Mouse (Mus musculus) C2C12 (cell line): ENCODE measurements around the gene Xxylt1. TPM values are rescaled to one million over a fixed set of nuclear protein-coding genes. Genes with fewer than 3 reads are reported as not detected.

Experiments
- H3K27me3 ChIP-seq: one replicate; pipeline ENCODE4 v1.6.1; 2011; ENCODE audit not compliant: control insufficient read depth, insufficient read depth, insufficient read length
- H3K36me3 ChIP-seq: one replicate; pipeline ENCODE4 v1.6.1; 2011; ENCODE audit not compliant: control insufficient read depth, insufficient read depth
- H3K4me3 ChIP-seq: one replicate; pipeline ENCODE4 v1.5.1; 2011; ENCODE audit warnings: mild to moderate bottlenecking, control low read depth; ENCODE audit not compliant: poor library complexity, insufficient read depth, severe bottlenecking
- H3K79me2 ChIP-seq: one replicate; pipeline ENCODE4 v1.6.1; 2011; ENCODE audit not compliant: control insufficient read depth, insufficient read depth
- H3K79me3 ChIP-seq: one replicate; pipeline ENCODE4 v1.6.1; 2011; ENCODE audit warnings: low read depth, control low read depth
- H3ac ChIP-seq: one replicate; pipeline ENCODE3; 2011; ENCODE audit warnings: low read depth; ENCODE audit not compliant: control insufficient read depth, insufficient read length
- CEBPB ChIP-seq: IDR thresholded peaks from one replicate; pipeline ENCODE4 v1.6.1; 2011; ENCODE audit warnings: low read depth, mild to moderate bottlenecking, control low read depth, moderate library complexity
- CTCF ChIP-seq: IDR thresholded peaks from one replicate; pipeline ENCODE4 v1.5.1; 2011; ENCODE audit not compliant: control insufficient read depth, insufficient read depth, insufficient read length
- FOSL1 ChIP-seq: IDR thresholded peaks from one replicate; pipeline ENCODE4 v1.8.0; 2011; ENCODE audit warnings: mild to moderate bottlenecking, low read length; ENCODE audit not compliant: poor library complexity, insufficient read depth, severe bottlenecking
- MAX ChIP-seq: IDR thresholded peaks from one replicate; pipeline ENCODE4 v1.6.1; 2011; ENCODE audit warnings: mild to moderate bottlenecking, control low read depth
- MYOD1 ChIP-seq: IDR thresholded peaks from one replicate; pipeline ENCODE4 v1.6.1; 2011; ENCODE audit warnings: low read depth; ENCODE audit not compliant: control insufficient read depth, insufficient read length
- MYOG ChIP-seq: IDR thresholded peaks from one replicate; pipeline ENCODE4 v1.6.1; 2011; ENCODE audit not compliant: control insufficient read depth, insufficient read length; ENCODE audit errors: extremely low read depth
- USF1 ChIP-seq: IDR thresholded peaks from one replicate; pipeline ENCODE4 v1.6.1; 2011; ENCODE audit warnings: low read depth, mild to moderate bottlenecking, control low read depth, moderate library complexity
- polyA plus RNA-seq: library from polyadenylated mRNA; unstranded; fragments of >200 nt; fragmentation: generic; extraction: Trizol; gene quantifications from one replicate; pipeline ENCODE4 v1.2.1, GENCODE M21; 2012; ENCODE audit warnings: missing spikeins

The Xxylt1 gene
- polyA plus RNA-seq, 1 experiment = 10.4 TPM

GRCm38 (mm10) chr16:30948636-30949035 lies 132.6 kb downstream of the Xxylt1 start:
- TF ChIP-seq MYOD1 (no peak), MYOG (no peak), CEBPB (no peak), USF1 (no peak), FOSL1 (no peak), CTCF (no peak), MAX (no peak)
- Histone ChIP-seq H3K79me3 (no peaks in the 10 kb centered on the region), H3K4me3 (no peak overlapping the region), H3K27me3 (no peaks in the 10 kb centered on the region), H3ac (no peak overlapping the region), H3K36me3 (no peaks in the 10 kb centered on the region), H3K79me2 (no peaks in the 10 kb centered on the region)

DNA sequence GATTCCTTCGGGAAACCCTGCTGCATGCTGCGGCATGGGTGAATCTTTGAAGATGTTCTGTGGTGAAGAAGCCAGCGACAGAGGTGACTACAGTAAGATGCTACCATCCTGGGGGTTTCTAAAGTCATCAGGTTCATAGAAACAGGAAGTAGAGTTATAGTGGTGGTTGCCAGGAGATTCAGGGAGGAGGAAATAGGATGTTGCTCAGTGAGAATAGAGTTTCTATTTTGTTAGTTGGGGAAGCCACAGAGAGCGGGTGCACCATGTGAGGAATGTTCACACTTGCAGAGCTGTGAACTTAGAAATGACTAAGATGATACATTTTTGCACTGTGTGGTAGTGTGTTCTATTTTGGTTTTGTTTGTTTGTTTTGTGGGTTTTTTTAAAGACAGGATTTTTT lies 133.0 kb downstream of the Xxylt1 start:
- Histone ChIP-seq H3K27me3 (no peaks in the 10 kb centered on the region), H3K79me3 (no peaks in the 10 kb centered on the region), H3K4me3 (no peak overlapping the region), H3ac (no peak overlapping the region), H3K36me3 (no peaks in the 10 kb centered on the region), H3K79me2 (no peaks in the 10 kb centered on the region)
- no peak for TF ChIP-seq MAX
- TF ChIP-seq USF1 = no peak
- TF ChIP-seq CEBPB = no peak
- TF ChIP-seq FOSL1 = no peak
- TF ChIP-seq MYOG = no peak
- TF ChIP-seq MYOD1 = no peak
- TF ChIP-seq CTCF = no peak

DNA sequence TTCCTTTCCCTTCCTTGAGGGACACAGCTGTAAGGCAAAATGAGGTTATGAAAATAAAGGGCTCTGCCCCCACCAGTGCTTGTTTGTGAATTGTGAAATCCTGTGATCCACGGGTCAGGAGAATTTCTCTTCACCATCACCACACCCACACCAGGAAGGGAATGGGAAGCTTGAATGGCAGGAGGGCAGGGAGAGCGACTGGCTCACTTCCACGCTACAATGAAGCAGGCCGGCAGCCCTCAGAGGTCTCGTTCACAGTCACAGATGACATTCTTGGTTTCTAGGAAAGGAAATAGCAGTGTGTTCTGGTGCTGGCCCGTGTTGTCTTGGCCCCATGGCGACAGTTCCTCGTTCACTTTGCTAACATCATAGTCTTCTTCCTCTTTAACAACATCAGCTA lies 136.3 kb downstream of the Xxylt1 start:
- no peaks in the 10 kb centered on the region for H3K79me2 ChIP-seq
- H3K27me3 ChIP-seq = no peaks in the 10 kb centered on the region
- no peaks in the 10 kb centered on the region for H3K79me3 ChIP-seq
- no peak overlapping the region for H3K4me3 ChIP-seq
- H3K36me3 ChIP-seq = no peaks in the 10 kb centered on the region
- TF ChIP-seq MYOD1 (no peak), MAX (no peak), FOSL1 (no peak), CEBPB (no peak), MYOG (no peak), USF1 (no peak), CTCF (no peak)
- no peak overlapping the region for H3ac ChIP-seq

DNA sequence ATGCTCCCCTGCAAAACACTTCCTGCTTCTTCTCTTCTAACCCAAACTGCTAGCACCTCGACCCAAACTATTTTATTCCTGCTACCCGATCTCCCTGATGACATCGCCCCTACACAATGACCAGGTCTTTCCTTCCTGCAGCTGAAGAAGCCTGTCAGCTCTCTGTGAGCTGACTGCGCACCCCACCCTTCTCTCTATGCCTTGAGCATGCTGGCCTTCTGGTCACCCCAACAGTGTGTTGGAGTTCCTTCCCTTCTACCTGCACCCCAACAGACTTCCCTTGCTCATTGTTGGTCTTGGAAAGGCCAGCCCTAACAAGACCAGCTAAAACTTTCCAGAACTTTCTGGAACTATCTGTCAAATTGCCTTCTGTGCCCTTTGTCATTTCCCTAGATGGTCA lies 137.3 kb downstream of the Xxylt1 start:
- Histone ChIP-seq H3ac (no peak overlapping the region), H3K79me2 (no peaks in the 10 kb centered on the region), H3K36me3 (no peaks in the 10 kb centered on the region), H3K4me3 (no peak overlapping the region), H3K27me3 (no peaks in the 10 kb centered on the region), H3K79me3 (no peaks in the 10 kb centered on the region)
- TF ChIP-seq FOSL1 (no peak), MAX (no peak), CTCF (no peak), MYOG (no peak), MYOD1 (no peak), CEBPB (no peak), USF1 (no peak)

DNA sequence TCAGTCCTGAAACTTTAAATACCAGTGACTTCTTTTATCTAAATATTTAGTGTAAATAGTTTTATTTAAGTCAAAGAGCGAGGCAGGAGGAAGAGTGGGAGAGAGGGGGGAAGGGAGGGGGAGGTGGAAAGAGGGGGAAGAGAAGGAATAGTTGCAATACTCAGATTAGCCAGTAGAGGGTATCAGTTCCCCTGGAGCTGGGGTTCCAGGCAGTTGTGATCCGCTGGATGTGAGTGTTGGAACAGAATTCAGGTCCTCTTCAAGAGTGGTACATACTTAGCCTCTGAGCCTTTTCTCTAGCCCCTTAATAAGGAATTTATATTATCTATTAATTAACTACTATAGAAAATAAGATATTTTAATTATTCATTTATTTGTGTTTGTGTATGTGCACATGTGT lies 140.5 kb downstream of the Xxylt1 start:
- TF ChIP-seq CTCF = no peak
- no peak for TF ChIP-seq USF1
- no peak for TF ChIP-seq FOSL1
- no peak for TF ChIP-seq MYOG
- TF ChIP-seq CEBPB = no peak
- no peak for TF ChIP-seq MYOD1
- TF ChIP-seq MAX = no peak
- Histone ChIP-seq H3K79me3 (no peaks in the 10 kb centered on the region), H3K79me2 (no peaks in the 10 kb centered on the region)

GRCm38 (mm10) chr16:30939903-30940302 lies 141.3 kb downstream of the Xxylt1 start:
- Histone ChIP-seq H3K79me2 (no peaks in the 10 kb centered on the region), H3K27me3 (no peaks in the 10 kb centered on the region), H3K4me3 (no peak overlapping the region), H3K36me3 (no peaks in the 10 kb centered on the region), H3K79me3 (no peaks in the 10 kb centered on the region), H3ac (no peak overlapping the region)
- TF ChIP-seq MYOG = no peak
- TF ChIP-seq CTCF = no peak
- no peak for TF ChIP-seq MYOD1
- TF ChIP-seq CEBPB = no peak
- no peak for TF ChIP-seq FOSL1
- no peak for TF ChIP-seq USF1
- TF ChIP-seq MAX = no peak

More for the DNA sequence above, 140.5 kb downstream of the Xxylt1 start:
- Histone ChIP-seq H3K4me3 (no peak overlapping the region), H3ac (no peak overlapping the region), H3K36me3 (no peaks in the 10 kb centered on the region), H3K27me3 (no peaks in the 10 kb centered on the region)
